Mouse (Mus musculus) c-Kit-negative CD71-positive TER-119-positive erythroid progenitor cells, embryonic 14.5 days (primary cell): ENCODE measurements at regions not wholly inside any gene's neighbourhood (a gene's known extent, or its start where the extent isn't known, plus 50 kb on each side); places are given as distances from the start of the nearest gene placed in this dataset.

Experiments
- DNase-seq: peaks from one replicate; pipeline ENCODE4 v3.0.0-alpha.2; 2013; ENCODE audit warnings: low read depth, low spot score

GRCm38 (mm10) chr4:142381168-142381567, 142.0 kb upstream of the Kazn start:
- DNase-seq = no peak

- no peak for DNase-seq
Measured at GRCm38 (mm10) chr4:142378452-142378851, 139.3 kb upstream of the Kazn start.

GRCm38 (mm10) chr4:142367774-142368173, 128.6 kb upstream of the Kazn start:
- DNase-seq = no peak

- DNase-seq = no peak
Measured at GRCm38 (mm10) chr4:142362071-142362470, 122.9 kb upstream of the Kazn start.

GRCm38 (mm10) chr4:142358866-142359265, 119.7 kb upstream of the Kazn start:
- DNase-seq = no peak

GRCm38 (mm10) chr4:142355387-142355786, 116.2 kb upstream of the Kazn start:
- no peak for DNase-seq

- no peak for DNase-seq
Measured at GRCm38 (mm10) chr4:142353526-142353925, 114.3 kb upstream of the Kazn start.

GRCm38 (mm10) chr4:142351831-142352230, 112.6 kb upstream of the Kazn start:
- no peak for DNase-seq

GRCm38 (mm10) chr4:142350986-142351385, 111.8 kb upstream of the Kazn start:
- DNase-seq = no peak

GRCm38 (mm10) chr4:142348910-142349309, 109.7 kb upstream of the Kazn start:
- no peak for DNase-seq

- DNase-seq = no peak
Measured at GRCm38 (mm10) chr4:142342482-142343206, 103.4 kb upstream of the Kazn start.

- no peak for DNase-seq
Measured at GRCm38 (mm10) chr4:142341305-142341704, 102.1 kb upstream of the Kazn start.

- DNase-seq = no peak
Measured at GRCm38 (mm10) chr4:142340057-142340456, 100.9 kb upstream of the Kazn start.

- no peak for DNase-seq
Measured at GRCm38 (mm10) chr4:142337701-142338100, 98.5 kb upstream of the Kazn start.

- DNase-seq = no peak
Measured at GRCm38 (mm10) chr4:142336943-142337342, 97.7 kb upstream of the Kazn start.

- no peak for DNase-seq
Measured at GRCm38 (mm10) chr4:142334084-142334483, 94.9 kb upstream of the Kazn start.

- DNase-seq = no peak
Measured at GRCm38 (mm10) chr4:142330599-142330998, 91.4 kb upstream of the Kazn start.

GRCm38 (mm10) chr4:142329600-142329999, 90.4 kb upstream of the Kazn start:
- DNase-seq = no peak

GRCm38 (mm10) chr4:142326511-142326910, 87.3 kb upstream of the Kazn start:
- no peak for DNase-seq

GRCm38 (mm10) chr4:142321209-142321863, 82.1 kb upstream of the Kazn start:
- DNase-seq = no peak

- no peak for DNase-seq
Measured at GRCm38 (mm10) chr4:142310282-142310681, 71.1 kb upstream of the Kazn start.

- no peak for DNase-seq
Measured at GRCm38 (mm10) chr4:142308271-142308670, 69.1 kb upstream of the Kazn start.

GRCm38 (mm10) chr4:142307321-142307720, 68.1 kb upstream of the Kazn start:
- DNase-seq = no peak
